Mouse (Mus musculus) CH12.LX (cell line): Measurements from ENCODE around the gene Gm281. TPM values are rescaled to one million over a fixed set of nuclear protein-coding genes. Genes with fewer than 3 reads are reported as not detected.

Source experiments
- DNase-seq: peaks from one replicate; pipeline ENCODE4 v3.0.0-alpha.2; 2013; ENCODE audit errors: extremely low read depth
- H3K27ac ChIP-seq: 2 replicates; pipeline ENCODE4 v1.5.1; 2012; ENCODE audit warnings: low read depth, mild to moderate bottlenecking, control low read depth, moderate library complexity; ENCODE audit not compliant: insufficient read depth
- H3K27me3 ChIP-seq: replicated peaks from 2 replicates; pipeline ENCODE3; 2012; ENCODE audit warnings: inconsistent platforms
- H3K36me3 ChIP-seq, 2 experiments: replicated peaks in 1 of 2; 2 replicates each; pipeline versions ENCODE3 to v1.6.1; 2012; ENCODE audit warnings: inconsistent platforms in 1 of 2, low read length in 1 of 2, mild to moderate bottlenecking in 1 of 2, mixed read lengths in 1 of 2, moderate library complexity in 1 of 2; ENCODE audit not compliant: control insufficient read depth in 1 of 2, insufficient read depth in 1 of 2
- H3K4me1 ChIP-seq, 2 experiments: 2 replicates each; pipeline ENCODE4 v1.6.1; 2012; ENCODE audit warnings: inconsistent platforms in 1 of 2, moderate library complexity in 1 of 2; ENCODE audit not compliant: insufficient read depth in 2 of 2, control insufficient read depth in 1 of 2
- H3K4me2 ChIP-seq: 2 replicates; pipeline ENCODE4 v1.6.1; 2012; ENCODE audit warnings: low read depth, mild to moderate bottlenecking, control low read depth; ENCODE audit not compliant: poor library complexity, insufficient read depth, severe bottlenecking
- H3K4me3 ChIP-seq, 3 experiments: fragments of 150-350 bp in 1 of 3; sonication (generic) in 1 of 3; replicated peaks in 1 of 3; 2 replicates each; pipeline versions ENCODE3 to v1.5.1; 2011 to 2012; ENCODE audit warnings: low read depth in 2 of 3, low read length in 2 of 3, mild to moderate bottlenecking in 2 of 3, moderate library complexity in 2 of 3, control low read depth in 1 of 3, improper control_type of control experiment in 1 of 3, inconsistent platforms in 1 of 3, mixed read lengths in 1 of 3; ENCODE audit not compliant: poor library complexity in 1 of 3
- H3K79me2 ChIP-seq: replicated peaks from 2 replicates; pipeline ENCODE4 v1.6.1; 2012; ENCODE audit warnings: mild to moderate bottlenecking, moderate library complexity; ENCODE audit not compliant: control insufficient read depth, poor library complexity, insufficient read depth, severe bottlenecking; ENCODE audit errors: extremely low read depth
- H3K9ac ChIP-seq: 2 replicates; pipeline ENCODE4 v1.6.1; 2012; ENCODE audit warnings: low read depth, mild to moderate bottlenecking, control low read depth, moderate library complexity; ENCODE audit not compliant: insufficient read depth
- H3K9me3 ChIP-seq: replicated peaks from 2 replicates; pipeline ENCODE3; 2012; ENCODE audit warnings: low read length, inconsistent platforms, mixed read lengths
- CHD1 ChIP-seq: IDR thresholded peaks from 2 replicates; pipeline ENCODE4 v1.6.1; 2012; ENCODE audit warnings: low read depth, low read length, improper control_type of control experiment, inconsistent platforms
- CTCF ChIP-seq, 2 experiments: IDR thresholded peaks in 1 of 2; conservative IDR thresholded peaks in 1 of 2; 2 replicates each; pipeline ENCODE4 v1.5.1; 2011 to 2012; ENCODE audit warnings: low read depth in 2 of 2, low read length in 2 of 2, improper control_type of control experiment in 1 of 2, inconsistent platforms in 1 of 2, mild to moderate bottlenecking in 1 of 2, moderate library complexity in 1 of 2
- ELF1 ChIP-seq: IDR thresholded peaks from 2 replicates; pipeline ENCODE4 v1.6.1; 2014; ENCODE audit warnings: low read depth, mild to moderate bottlenecking, inconsistent platforms, low read length, improper control_type of control experiment
- EP300 ChIP-seq: IDR thresholded peaks from 2 replicates; pipeline ENCODE4 v1.6.1; 2011; ENCODE audit warnings: low read length, improper control_type of control experiment
- ETS1 ChIP-seq: conservative IDR thresholded peaks from 2 replicates; pipeline ENCODE4 v1.6.1; 2012; ENCODE audit warnings: low read depth, mild to moderate bottlenecking, inconsistent platforms, low read length, improper control_type of control experiment, moderate library complexity
- GABPA ChIP-seq: IDR thresholded peaks from 2 replicates; pipeline ENCODE4 v1.6.1; 2012; ENCODE audit warnings: low read depth, low read length, improper control_type of control experiment, inconsistent platforms; ENCODE audit not compliant: insufficient replicate concordance
- HCFC1 ChIP-seq: IDR thresholded peaks from 2 replicates; pipeline ENCODE4 v1.6.1; 2012; ENCODE audit warnings: low read depth, mild to moderate bottlenecking, inconsistent platforms, low read length, improper control_type of control experiment
- IRF4 ChIP-seq: IDR thresholded peaks from 2 replicates; pipeline ENCODE4 v1.6.1; 2014; ENCODE audit warnings: low read depth, mild to moderate bottlenecking, inconsistent platforms, low read length, improper control_type of control experiment
- MAX ChIP-seq: IDR thresholded peaks from 2 replicates; pipeline ENCODE4 v1.6.1; 2011; ENCODE audit warnings: low read length, improper control_type of control experiment
- MEF2A ChIP-seq: IDR thresholded peaks from 2 replicates; pipeline ENCODE4 v1.6.1; 2014; ENCODE audit warnings: low read depth, mild to moderate bottlenecking, inconsistent platforms, low read length, improper control_type of control experiment, borderline replicate concordance
- MYC ChIP-seq: IDR thresholded peaks from 2 replicates; pipeline ENCODE4 v1.6.1; 2011; ENCODE audit warnings: low read depth, mild to moderate bottlenecking, improper control_type of control experiment, low read length
- NELFE ChIP-seq: IDR thresholded peaks from 2 replicates; pipeline ENCODE4 v1.6.1; 2011; ENCODE audit warnings: low read depth, low read length, improper control_type of control experiment
- NRF1 ChIP-seq: IDR thresholded peaks from 2 replicates; pipeline ENCODE4 v1.6.1; 2014; ENCODE audit warnings: low read depth, mild to moderate bottlenecking, inconsistent platforms, low read length, improper control_type of control experiment, moderate library complexity
- PAX5 ChIP-seq: IDR thresholded peaks from 2 replicates; pipeline ENCODE4 v1.6.1; 2012; ENCODE audit warnings: low read length, inconsistent platforms, mixed read lengths
- POLR2A ChIP-seq: IDR thresholded peaks from 2 replicates; pipeline ENCODE4 v1.6.1; 2011; ENCODE audit warnings: low read depth, mild to moderate bottlenecking, improper control_type of control experiment, low read length
- POLR2AphosphoS2 ChIP-seq: IDR thresholded peaks from 2 replicates; pipeline ENCODE4 v1.6.1; 2011; ENCODE audit warnings: low read depth, low read length, improper control_type of control experiment
- SIN3A ChIP-seq: IDR thresholded peaks from 2 replicates; pipeline ENCODE4 v1.6.1; 2012; ENCODE audit warnings: low read length, improper control_type of control experiment, inconsistent platforms
- SMC3 ChIP-seq: IDR thresholded peaks from 2 replicates; pipeline ENCODE4 v1.6.1; 2011; ENCODE audit warnings: low read depth, low read length, improper control_type of control experiment
- TBP ChIP-seq: conservative IDR thresholded peaks from 2 replicates; pipeline ENCODE4 v1.6.1; 2011; ENCODE audit warnings: low read depth, low read length, improper control_type of control experiment
- UBTF ChIP-seq: IDR thresholded peaks from 2 replicates; pipeline ENCODE4 v1.6.1; 2012; ENCODE audit warnings: low read depth, mild to moderate bottlenecking, inconsistent platforms, low read length, improper control_type of control experiment, moderate library complexity
- USF1 ChIP-seq: IDR thresholded peaks from 2 replicates; pipeline ENCODE4 v1.6.1; 2014; ENCODE audit warnings: low read depth, mild to moderate bottlenecking, inconsistent platforms, low read length, improper control_type of control experiment
- USF2 ChIP-seq: conservative IDR thresholded peaks from 2 replicates; pipeline ENCODE4 v1.6.1; 2011; ENCODE audit warnings: low read depth, low read length, improper control_type of control experiment
- ZMIZ1 ChIP-seq: IDR thresholded peaks from 2 replicates; pipeline ENCODE4 v1.6.1; 2012; ENCODE audit warnings: low read depth, mild to moderate bottlenecking, inconsistent platforms, low read length, improper control_type of control experiment
- ZNF384 ChIP-seq: IDR thresholded peaks from 2 replicates; pipeline ENCODE4 v1.6.1; 2012; ENCODE audit warnings: low read depth, low read length, improper control_type of control experiment, inconsistent platforms
- dilution Hi-C: fragments of 300-500 bp; cut with MboI; formaldehyde crosslinking; loops from 2 replicates; pipeline ENCODE4 v1.14.3; 2020; ENCODE audit warnings: low sequenced_read_pairs; ENCODE audit not compliant: extremely low pct_unique_long_range_greater_than_20kb, extremely low pct_ligation_motif_present
- in situ Hi-C: fragments of 300-500 bp; cut with MboI; formaldehyde crosslinking; loops from 3 replicates; pipeline ENCODE4 v1.14.3; 2019; ENCODE audit warnings: low sequenced_read_pairs, low pct_ligation_motif_present, low pct_unique_long_range_greater_than_20kb, mixed read lengths
- polyA plus RNA-seq: library from polyadenylated mRNA; unstranded; fragments of >175 nt; gene quantifications from 2 replicates; pipeline ENCODE4 v1.2.1, GENCODE M21; 2012; ENCODE audit warnings: low read depth; ENCODE audit not compliant: insufficient read length
- total RNA-seq, 2 experiments: library from RNA; depleted of rRNA; stranded (reverse); fragments of 300-350 nt in 1 of 2; fragments of >200 nt in 1 of 2; gene quantifications; 2 replicates each; pipeline ENCODE4 v1.2.3; 2012 to 2014

Gm281 gene
- total and polyA plus RNA-seq, 3 experiments = not detected

- dilution Hi-C loops (no loop called here), in situ Hi-C loops (no loop called here)
- no peak overlapping the region for H3K4me2 ChIP-seq
- DNase-seq = no peak
- H3K79me2 ChIP-seq = no peaks in the 10 kb centered on the region
- H3K27ac ChIP-seq = no peak overlapping the region
- TF ChIP-seq POLR2A (no peak), ELF1 (no peak), GABPA (no peak), NELFE (no peak), NRF1 (no peak), POLR2AphosphoS2 (no peak), IRF4 (no peak), SMC3 (no peak), SIN3A (no peak), USF2 (no peak), ZMIZ1 (no peak), UBTF (no peak)
- no peaks in the 10 kb centered on the region for H3K4me1 ChIP-seq
- H3K36me3 ChIP-seq = no peaks in the 10 kb centered on the region
- H3K9me3 ChIP-seq = no peaks in the 10 kb centered on the region
- H3K27me3 ChIP-seq = no peaks in the 10 kb centered on the region
- H3K9ac ChIP-seq = no peak overlapping the region
- no peak overlapping the region for H3K4me3 ChIP-seq
These were observed 131.3 kb downstream of the Gm281 start for GRCm38 (mm10) chr14:13782970-13783369.

GRCm38 (mm10) chr14:13778383-13778782 is 135.9 kb downstream of the Gm281 start:
- no peaks in the 10 kb centered on the region for H3K27me3 ChIP-seq
- no peak overlapping the region for H3K27ac ChIP-seq
- H3K36me3 ChIP-seq = no peaks in the 10 kb centered on the region
- in situ Hi-C loops = no loop called here
- no peak for TF ChIP-seq PAX5
- TF ChIP-seq USF1 = no peak
- no peak for TF ChIP-seq TBP
- no peak for TF ChIP-seq CHD1
- no peak for TF ChIP-seq MAX
- TF ChIP-seq ZNF384 = no peak
- TF ChIP-seq MYC = no peak
- no peak for TF ChIP-seq SMC3
- no peak for TF ChIP-seq HCFC1
- no peak for TF ChIP-seq CTCF (conservative IDR thresholded peaks at IDR 0.05 in 1 of 2, IDR thresholded peaks at IDR 0.05 in 1 of 2; ENCODE audit: low read depth in 2 of 2, low read length in 2 of 2)
- no peak for TF ChIP-seq ETS1
- no peak for TF ChIP-seq MEF2A
- TF ChIP-seq GABPA = no peak
- TF ChIP-seq ELF1 = no peak
- no peak for TF ChIP-seq EP300
- no peak for TF ChIP-seq IRF4
- dilution Hi-C loops = no loop called here
- H3K9ac ChIP-seq = no peak overlapping the region
- H3K9me3 ChIP-seq = no peaks in the 10 kb centered on the region
- peaks cover 0 to 22% of the 10 kb centered on the region in 2 experiments; a peak in 2 of 4 replicates for H3K4me1 ChIP-seq
- no peaks in the 10 kb centered on the region for H3K79me2 ChIP-seq
- no peak overlapping the region for H3K4me2 ChIP-seq
- no peak overlapping the region for H3K4me3 ChIP-seq
- DNase-seq = no peak
